ENCODE assay signal across 16 mouse cellular contexts in genomic region chr10:55112217-55112616, GRCm38 (mm10).
DNase-seq lines count a peak whose midpoint lies in the region; ATAC-seq and TF ChIP-seq lines count a peak whose summit lies in the region.
"Had no signal": no experiment of that assay in that cellular context is flagged by ENCODE, and none has a peak within 500 bp of the region (broad histone marks: within the 10 kb centered on the region; RNA-seq: fewer than 3 reads in every experiment).

No protein-coding gene starts in this region.

- no peak overlapping the region for H3K4me2 ChIP-seq in forebrain, postnatal 0 days (ENCODE audit: low read depth)
- H3K4me2 ChIP-seq in lung, embryonic 16.5 days (ENCODE audit: low read depth, low read length), result no peak overlapping the region
- H3K4me2 ChIP-seq: embryonic facial prominence, embryonic 12.5 days; forebrain, embryonic 13.5 days; forebrain, embryonic 15.5 days had no signal

- peak; percentile 24 for DNase-seq in forebrain, postnatal 0 days
- no peak for DNase-seq in forebrain, embryonic 10.5 days (ENCODE audit: extremely low spot score, low spot score)
- DNase-seq in lung, postnatal 14 days, result no peak
- no peak for DNase-seq in heart, postnatal 36 days
- DNase-seq: adrenal gland, adult 2 months; adrenal gland, postnatal 10 days; adrenal gland, postnatal 25 days; cerebellum, adult 11-12 months; cerebellum, adult 2 months; cerebellum, adult 9-10 months; cerebellum, postnatal 25 days had no signal

- H3K4me3 ChIP-seq in forebrain, postnatal 0 days (ENCODE audit: low read depth, low read length), result no peak overlapping the region
- no peak overlapping the region for H3K4me3 ChIP-seq in forebrain, embryonic 10.5 days
- H3K4me3 ChIP-seq in lung, embryonic 16.5 days (ENCODE audit: low read length), result no peak overlapping the region
- H3K4me3 ChIP-seq: embryonic facial prominence, embryonic 10.5 days; embryonic facial prominence, embryonic 12.5 days; forebrain, embryonic 13.5 days; forebrain, embryonic 15.5 days had no signal

- ATAC-seq in forebrain, postnatal 0 days, result peak; percentile 71; the same call in 1 of the 2 replicates
- peak; percentile 34; the same call in 1 of the 2 replicates for ATAC-seq in lung, embryonic 16.5 days (ENCODE audit: low read depth)
- ATAC-seq: forebrain, embryonic 13.5 days; forebrain, embryonic 15.5 days had no signal

- H3K9me3 ChIP-seq in forebrain, postnatal 0 days (ENCODE audit: low read length), result no peaks in the 10 kb centered on the region
- H3K9me3 ChIP-seq in forebrain, embryonic 10.5 days, result no peaks in the 10 kb centered on the region
- H3K9me3 ChIP-seq in lung, embryonic 16.5 days (ENCODE audit: control insufficient read depth, low read length), result no peaks in the 10 kb centered on the region
- H3K9me3 ChIP-seq: embryonic facial prominence, embryonic 10.5 days; embryonic facial prominence, embryonic 12.5 days; forebrain, embryonic 13.5 days; forebrain, embryonic 15.5 days had no signal

- H3K9ac ChIP-seq in forebrain, postnatal 0 days, result no peak overlapping the region
- no peak overlapping the region for H3K9ac ChIP-seq in lung, embryonic 16.5 days (ENCODE audit: low read length)
- H3K9ac ChIP-seq: embryonic facial prominence, embryonic 12.5 days; forebrain, embryonic 13.5 days; forebrain, embryonic 15.5 days had no signal

- intact Hi-C loops in heart, postnatal 36 days (cut with DNase I), result no loop called here

- no peak overlapping the region for H3K27ac ChIP-seq in forebrain, postnatal 0 days (ENCODE audit: low read depth, low read length)
- H3K27ac ChIP-seq in forebrain, embryonic 10.5 days, result no peak overlapping the region
- H3K27ac ChIP-seq in lung, embryonic 16.5 days (ENCODE audit: low read length), result 0 out of 2 replicates have a peak overlapping the region, but pooled peaks have one; percentile 31
- H3K27ac ChIP-seq: embryonic facial prominence, embryonic 10.5 days; embryonic facial prominence, embryonic 12.5 days; forebrain, embryonic 13.5 days; forebrain, embryonic 15.5 days had no signal

- no peaks in the 10 kb centered on the region for H3K36me3 ChIP-seq in forebrain, postnatal 0 days (ENCODE audit: insufficient read depth)
- H3K36me3 ChIP-seq in forebrain, embryonic 10.5 days (replicated peaks), result no peaks in the 10 kb centered on the region
- H3K36me3 ChIP-seq in lung, embryonic 16.5 days (ENCODE audit: control insufficient read depth, insufficient read depth, low read length), result no peaks in the 10 kb centered on the region
- H3K36me3 ChIP-seq: embryonic facial prominence, embryonic 10.5 days; embryonic facial prominence, embryonic 12.5 days; forebrain, embryonic 15.5 days had no signal

- 29% methylated on average over 2 of the region's 2 CpGs for WGBS in forebrain, postnatal 0 days
- WGBS in forebrain, embryonic 10.5 days, result 73% methylated on average over 2 of the region's 2 CpGs
- 32% methylated on average over 2 of the region's 2 CpGs for WGBS in lung, embryonic 16.5 days

- H3K4me1 ChIP-seq in forebrain, postnatal 0 days (ENCODE audit: insufficient read depth), result no peaks in the 10 kb centered on the region
- no peaks in the 10 kb centered on the region for H3K4me1 ChIP-seq in forebrain, embryonic 10.5 days
- no peaks in the 10 kb centered on the region for H3K4me1 ChIP-seq in lung, embryonic 16.5 days (replicated peaks; ENCODE audit: control insufficient read depth, insufficient read depth, low read length)
- H3K4me1 ChIP-seq: embryonic facial prominence, embryonic 10.5 days; embryonic facial prominence, embryonic 12.5 days; forebrain, embryonic 13.5 days; forebrain, embryonic 15.5 days had no signal

- TF ChIP-seq CTCF in forebrain, postnatal 0 days (IDR thresholded peaks at IDR 0.05; ENCODE audit: low read depth), result no peak

- no peaks in the 10 kb centered on the region for H3K27me3 ChIP-seq in forebrain, postnatal 0 days (ENCODE audit: insufficient read depth, low read length)
- H3K27me3 ChIP-seq in forebrain, embryonic 10.5 days (ENCODE audit: poor library complexity, severe bottlenecking), result no peaks in the 10 kb centered on the region
- H3K27me3 ChIP-seq in lung, embryonic 16.5 days (ENCODE audit: control insufficient read depth, insufficient read depth, low read depth, low read length), result no peaks in the 10 kb centered on the region
- H3K27me3 ChIP-seq: embryonic facial prominence, embryonic 12.5 days; forebrain, embryonic 13.5 days; forebrain, embryonic 15.5 days had no signal
